Mouse (Mus musculus) adrenal gland, postnatal 25 days (tissue): ENCODE data around the gene AI661453. TPM values are rescaled to one million over a fixed set of nuclear protein-coding genes. Genes with fewer than 3 reads are reported as not detected.

ENCODE experiments used
- DNase-seq: peaks from one replicate; pipeline ENCODE4 v3.0.0; 2021; ENCODE audit warnings: mixed read lengths
- total RNA-seq: library from RNA; stranded (reverse); gene quantifications from 2 replicates; pipeline ENCODE4 v1.2.3, GENCODE M21; 2021

Gene AI661453
- total RNA-seq, 1 experiment from 2014 or later: 0.73 TPM

- DNase-seq: no peak
These were observed 5.1 kb downstream of the AI661453 start for GRCm38 (mm10) chr17:47441296-47442051.

GRCm38 (mm10) chr17:47442271-47442670, 5.9 kb downstream of the AI661453 start:
- DNase-seq: no peak

- DNase-seq: no peak
These were observed 7.7 kb downstream of the AI661453 start for GRCm38 (mm10) chr17:47444113-47444512.

GRCm38 (mm10) chr17:47445518-47445917, 9.1 kb downstream of the AI661453 start:
- DNase-seq: no peak

- DNase-seq: no peak
These were observed 9.6 kb downstream of the AI661453 start for GRCm38 (mm10) chr17:47446025-47446424.

GRCm38 (mm10) chr17:47446561-47446960, 10.1 kb downstream of the AI661453 start:
- no peak for DNase-seq

GRCm38 (mm10) chr17:47448523-47449372, 12.3 kb downstream of the AI661453 start:
- DNase-seq: no peak

- no peak for DNase-seq
These were observed 13.0 kb downstream of the AI661453 start for GRCm38 (mm10) chr17:47449432-47449831.

GRCm38 (mm10) chr17:47450239-47450638, 13.8 kb downstream of the AI661453 start:
- no peak for DNase-seq

GRCm38 (mm10) chr17:47450880-47451565, 14.6 kb downstream of the AI661453 start:
- peak; percentile 32 for DNase-seq

GRCm38 (mm10) chr17:47452886-47453285, 16.5 kb downstream of the AI661453 start:
- DNase-seq: no peak

- DNase-seq: no peak
These were observed 18.3 kb downstream of the AI661453 start for GRCm38 (mm10) chr17:47454675-47455074.

GRCm38 (mm10) chr17:47458310-47458709, 21.9 kb downstream of the AI661453 start:
- DNase-seq: no peak

GRCm38 (mm10) chr17:47458936-47459335, 22.5 kb downstream of the AI661453 start:
- no peak for DNase-seq

- no peak for DNase-seq
These were observed 23.0 kb downstream of the AI661453 start for GRCm38 (mm10) chr17:47459341-47459919.

- no peak for DNase-seq
These were observed 25.3 kb downstream of the AI661453 start for GRCm38 (mm10) chr17:47461688-47462087.

- no peak for DNase-seq
These were observed 25.8 kb downstream of the AI661453 start for GRCm38 (mm10) chr17:47462209-47462608.

- DNase-seq: no peak
These were observed 26.4 kb downstream of the AI661453 start for GRCm38 (mm10) chr17:47462728-47463388.

GRCm38 (mm10) chr17:47464248-47464965, 28.0 kb downstream of the AI661453 start:
- no peak for DNase-seq

GRCm38 (mm10) chr17:47465016-47465415, 28.6 kb downstream of the AI661453 start:
- DNase-seq: no peak

- no peak for DNase-seq
These were observed 29.9 kb downstream of the AI661453 start for GRCm38 (mm10) chr17:47466284-47466683.
